Mouse (Mus musculus) macrophage (primary cell): Measurements from ENCODE around the gene Morc2a. TPM values are rescaled to one million over a fixed set of nuclear protein-coding genes. Genes with fewer than 3 reads are reported as not detected.

Experiments
- H3K27ac ChIP-seq: fragments of 350-480 bp; formaldehyde crosslinking; 2 replicates; pipeline ENCODE4 v1.9.0; 2021
- H3K36me3 ChIP-seq: fragments of 350-480 bp; formaldehyde crosslinking; 2 replicates; pipeline ENCODE4 v1.9.0; 2021; ENCODE audit errors: inconsistent target
- H3K4me3 ChIP-seq: fragments of 350-480 bp; formaldehyde crosslinking; 2 replicates; pipeline ENCODE4 v1.9.0; 2021; ENCODE audit errors: inconsistent target
- H3K79me2 ChIP-seq: fragments of 350-480 bp; formaldehyde crosslinking; 2 replicates; pipeline ENCODE4 v1.9.0; 2021; ENCODE audit errors: inconsistent target
- WGBS: methylation state at CpG from one replicate; pipeline ENCODE4 v1.1.7; 2026; ENCODE audit warnings: inconsistent platforms; ENCODE audit not compliant: missing documents; 5-methylcytosine and 5-hydroxymethylcytosine counted together
- polyA plus RNA-seq: library from polyadenylated mRNA; stranded (reverse); fragments of 250-400 nt; gene quantifications from 3 replicates; pipeline ENCODE4 v1.2.4, GENCODE M21; 2018; ENCODE audit warnings: inconsistent platforms

Gene Morc2a
- polyA plus RNA-seq, 1 experiment from 2014 or later, result 23.7 TPM

DNA sequence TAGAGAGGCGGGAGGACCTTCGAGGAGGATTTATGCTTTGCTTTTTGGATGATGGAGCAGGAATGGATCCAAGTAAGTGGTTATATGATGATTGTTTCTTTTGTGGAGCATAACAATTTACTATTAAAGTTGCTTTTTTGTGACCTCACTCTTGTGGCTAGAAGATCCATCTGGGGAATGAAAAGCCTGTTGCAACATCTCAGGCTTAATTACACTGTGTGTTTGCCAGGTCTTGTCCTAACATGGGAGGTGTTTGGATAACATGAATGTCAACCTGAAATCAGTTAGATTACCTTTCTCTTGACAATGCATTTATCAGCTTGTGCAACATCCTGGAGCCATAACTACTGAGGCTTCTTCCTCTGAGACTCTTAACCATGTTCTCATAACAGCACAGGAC lies 19.8 kb downstream of the Morc2a start:
- Histone ChIP-seq H3K36me3 (peaks cover 31% of the 10 kb centered on the region), H3K27ac (no peak overlapping the region), H3K79me2 (no peaks in the 10 kb centered on the region), H3K4me3 (no peak overlapping the region)
- 92% methylated on average over 2 of the region's 2 CpGs for WGBS

DNA sequence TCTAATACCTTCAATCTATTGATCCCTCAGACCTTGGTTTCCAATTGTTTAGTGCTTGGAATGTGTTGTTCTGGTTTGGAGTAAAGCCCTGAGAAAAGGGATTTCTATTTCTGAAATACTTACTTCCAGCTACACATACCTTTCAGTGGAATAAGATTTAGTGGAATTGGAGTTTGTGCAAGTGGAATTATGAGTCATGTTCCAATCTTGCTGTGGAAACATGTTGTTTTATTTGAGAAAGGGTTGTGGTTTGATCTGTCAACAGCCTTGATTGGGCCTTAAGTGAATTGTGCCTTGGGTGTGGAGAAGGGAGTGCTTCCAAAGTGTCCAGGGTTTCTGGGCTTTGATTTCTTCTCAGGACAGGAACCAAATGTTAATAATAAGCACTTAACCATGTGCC lies 20.9 kb downstream of the Morc2a start:
- no peak overlapping the region for H3K4me3 ChIP-seq
- H3K27ac ChIP-seq, result no peak overlapping the region
- no peaks in the 10 kb centered on the region for H3K79me2 ChIP-seq
- peaks cover 37% of the 10 kb centered on the region for H3K36me3 ChIP-seq

DNA sequence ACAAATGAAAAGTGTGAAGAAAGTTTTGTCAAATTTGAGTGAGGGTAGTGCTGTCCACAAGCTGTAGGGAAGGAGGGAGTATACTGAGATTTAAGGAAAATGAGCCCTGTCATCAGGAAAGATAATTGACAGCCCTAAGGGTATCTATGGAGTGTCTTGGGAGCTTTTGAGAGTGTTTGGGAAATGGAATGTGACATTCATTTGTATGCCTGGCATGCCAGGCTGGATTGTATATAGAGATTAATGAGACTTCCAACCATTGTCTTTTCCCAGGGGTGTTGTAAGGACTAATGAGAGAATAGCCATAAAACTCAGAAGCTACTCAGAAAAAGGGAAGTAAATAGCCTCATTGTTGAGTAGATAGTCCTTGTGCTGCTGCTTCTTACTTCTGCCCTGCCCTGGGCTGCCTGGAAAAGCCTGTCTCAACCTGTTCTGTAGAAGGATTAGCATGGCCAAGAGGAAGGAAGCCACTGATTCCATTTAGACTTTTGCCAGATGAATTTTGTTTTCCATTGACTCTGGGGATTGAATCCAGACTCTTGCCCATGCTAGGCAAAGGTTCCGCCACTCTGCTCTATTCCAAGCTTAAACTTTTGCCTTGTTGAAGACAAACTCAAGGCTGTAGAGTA lies 22.1 kb downstream of the Morc2a start:
- Histone ChIP-seq H3K79me2 (no peaks in the 10 kb centered on the region), H3K36me3 (peaks cover 49% of the 10 kb centered on the region), H3K4me3 (no peak overlapping the region), H3K27ac (no peak overlapping the region)
- 100% methylated on average over 1 of the region's 1 CpGs for WGBS

- Histone ChIP-seq H3K27ac (no peak overlapping the region), H3K36me3 (peaks cover 72% of the 10 kb centered on the region), H3K4me3 (no peak overlapping the region), H3K79me2 (no peaks in the 10 kb centered on the region)
- WGBS, result 96% methylated on average over 4 of the region's 4 CpGs
Measured at GRCm38 (mm10) chr11:3674545-3674944, 25.6 kb downstream of the Morc2a start.

DNA sequence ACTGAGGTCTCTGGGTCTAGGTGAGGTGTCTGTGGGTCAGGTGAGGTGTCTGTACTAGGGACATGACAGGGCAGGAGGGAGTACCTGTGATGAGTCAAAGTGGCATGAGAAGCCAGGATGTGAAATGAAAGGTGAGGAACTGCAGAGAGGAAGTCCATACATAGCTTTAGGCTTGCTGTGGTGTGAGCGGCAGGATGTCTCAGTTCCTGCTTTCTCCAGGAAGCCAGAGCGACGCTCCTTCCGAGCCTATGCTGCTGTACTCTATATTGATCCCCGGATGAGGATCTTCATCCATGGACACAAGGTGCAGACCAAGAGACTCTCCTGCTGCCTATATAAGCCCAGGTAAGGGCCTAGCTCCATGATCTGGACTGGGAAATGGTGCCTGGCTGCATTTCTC lies 27.4 kb downstream of the Morc2a start:
- 27% methylated on average over 5 of the region's 5 CpGs for WGBS
- peaks cover 87% of the 10 kb centered on the region for H3K36me3 ChIP-seq
- no peak overlapping the region for H3K4me3 ChIP-seq
- no peaks in the 10 kb centered on the region for H3K79me2 ChIP-seq
- H3K27ac ChIP-seq, result no peak overlapping the region

DNA sequence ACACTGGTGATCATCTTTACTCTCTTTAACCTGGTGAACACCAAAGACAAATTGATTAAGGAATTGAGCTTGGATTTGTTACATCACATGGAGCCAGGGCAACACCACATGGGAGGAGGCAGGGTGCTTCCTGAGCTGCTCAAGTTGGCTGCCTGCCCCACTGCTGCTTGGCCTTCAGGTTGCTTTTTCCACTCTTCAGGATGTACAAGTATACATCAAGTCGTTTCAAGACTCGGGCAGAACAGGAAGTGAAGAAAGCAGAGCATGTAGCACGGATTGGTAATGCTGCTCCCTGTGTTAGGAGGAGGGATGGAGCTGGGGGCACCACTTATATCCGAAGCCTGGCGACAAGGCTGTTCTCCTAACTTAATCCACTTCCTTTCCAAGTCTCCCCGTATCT lies 28.2 kb downstream of the Morc2a start:
- WGBS, result 61% methylated on average over 6 of the region's 6 CpGs
- no peak overlapping the region for H3K27ac ChIP-seq
- peaks cover 85% of the 10 kb centered on the region for H3K36me3 ChIP-seq

GRCm38 (mm10) chr11:3679771-3680170 lies 30.8 kb downstream of the Morc2a start:
- Histone ChIP-seq H3K27ac (no peak overlapping the region), H3K36me3 (peaks cover 81% of the 10 kb centered on the region), H3K79me2 (no peaks in the 10 kb centered on the region), H3K4me3 (no peak overlapping the region)
- WGBS, result 100% methylated on average over 3 of the region's 3 CpGs

More for the DNA sequence above, 28.2 kb downstream of the Morc2a start:
- Histone ChIP-seq H3K4me3 (no peak overlapping the region), H3K79me2 (no peaks in the 10 kb centered on the region)

DNA sequence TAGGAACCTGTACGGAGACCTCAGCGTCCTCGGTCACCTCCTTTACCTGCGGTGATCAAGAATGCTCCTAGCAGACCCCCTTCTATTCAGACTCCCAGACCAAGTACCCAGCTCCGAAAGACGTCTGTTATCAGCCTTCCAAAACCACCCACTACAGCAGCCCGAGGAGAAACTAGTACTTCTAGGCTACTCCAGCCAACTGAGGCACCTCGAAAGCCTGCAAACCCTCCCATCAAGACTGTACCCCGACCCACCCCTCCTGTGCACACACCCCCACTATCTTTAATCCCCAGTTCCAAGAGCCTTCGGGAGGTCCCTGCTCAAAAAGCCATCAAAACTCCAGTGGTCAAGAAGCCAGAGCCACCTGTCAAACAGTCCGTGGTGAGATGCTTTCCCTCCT lies 34.7 kb downstream of the Morc2a start:
- no peak overlapping the region for H3K4me3 ChIP-seq
- no peaks in the 10 kb centered on the region for H3K79me2 ChIP-seq
- 95% methylated on average over 11 of the region's 11 CpGs for WGBS
- H3K27ac ChIP-seq, result no peak overlapping the region
- peaks cover 69% of the 10 kb centered on the region for H3K36me3 ChIP-seq

GRCm38 (mm10) chr11:3684232-3684631 lies 35.2 kb downstream of the Morc2a start:
- peaks cover 69% of the 10 kb centered on the region for H3K36me3 ChIP-seq
- H3K27ac ChIP-seq, result no peak overlapping the region
- 100% methylated on average over 1 of the region's 1 CpGs for WGBS
- no peak overlapping the region for H3K4me3 ChIP-seq
- no peaks in the 10 kb centered on the region for H3K79me2 ChIP-seq

DNA sequence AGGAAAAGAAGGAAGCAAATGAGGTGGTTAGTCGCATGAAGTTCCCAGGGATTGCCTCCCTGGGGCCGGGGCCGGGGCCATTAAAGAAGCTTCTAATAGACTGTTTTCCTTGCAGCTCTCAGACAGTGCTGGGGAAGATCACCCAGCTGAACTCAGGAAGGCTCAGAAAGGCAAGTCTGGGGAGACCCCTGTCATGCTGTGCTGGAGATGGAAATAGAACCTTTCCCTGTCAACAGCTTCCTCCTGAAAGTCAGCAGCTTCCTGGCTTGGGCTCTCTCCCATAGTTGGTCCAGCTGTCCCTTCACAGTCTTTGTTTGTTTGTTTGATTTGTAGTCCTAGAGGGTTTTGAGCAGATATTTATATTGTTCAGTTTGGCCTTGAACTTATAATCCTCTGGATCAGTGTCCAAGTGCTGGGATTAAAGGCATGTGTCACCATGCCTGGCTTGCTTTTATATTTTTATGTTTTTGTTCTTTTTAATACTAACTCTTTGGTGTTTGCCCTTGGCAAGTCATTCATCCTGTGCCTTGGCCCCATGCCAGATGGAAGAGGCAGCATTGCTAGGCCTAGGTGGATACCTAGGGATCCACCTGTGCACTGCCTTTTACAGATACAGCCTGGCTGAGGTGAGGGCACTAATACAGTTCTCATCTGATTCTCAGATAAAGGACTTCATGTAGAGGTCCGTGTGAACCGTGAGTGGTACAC lies 35.9 kb downstream of the Morc2a start:
- 88% methylated on average over 5 of the region's 5 CpGs for WGBS
- H3K27ac ChIP-seq, result no peak overlapping the region
- peaks cover 69% of the 10 kb centered on the region for H3K36me3 ChIP-seq
- no peaks in the 10 kb centered on the region for H3K79me2 ChIP-seq
- no peak overlapping the region for H3K4me3 ChIP-seq

GRCm38 (mm10) chr11:3685431-3685830 lies 36.4 kb downstream of the Morc2a start:
- no peak overlapping the region for H3K27ac ChIP-seq
- no peak overlapping the region for H3K4me3 ChIP-seq
- WGBS, result 90% methylated on average over 8 of the region's 8 CpGs
- no peaks in the 10 kb centered on the region for H3K79me2 ChIP-seq
- H3K36me3 ChIP-seq, result peaks cover 68% of the 10 kb centered on the region

GRCm38 (mm10) chr11:3686318-3686717 lies 37.3 kb downstream of the Morc2a start:
- 100% methylated on average over 2 of the region's 2 CpGs for WGBS
- peak overlapping the region; percentile 39; the same call in 1 of the 2 replicates for H3K27ac ChIP-seq
- H3K79me2 ChIP-seq, result no peaks in the 10 kb centered on the region
- H3K4me3 ChIP-seq, result no peak overlapping the region
- peaks cover 65% of the 10 kb centered on the region for H3K36me3 ChIP-seq

GRCm38 (mm10) chr11:3686885-3687284 lies 37.9 kb downstream of the Morc2a start:
- 92% methylated on average over 2 of the region's 2 CpGs for WGBS
- no peak overlapping the region for H3K4me3 ChIP-seq
- peaks cover 61% of the 10 kb centered on the region for H3K36me3 ChIP-seq
- peak overlapping the region; percentile 39 for H3K27ac ChIP-seq
- H3K79me2 ChIP-seq, result no peaks in the 10 kb centered on the region

DNA sequence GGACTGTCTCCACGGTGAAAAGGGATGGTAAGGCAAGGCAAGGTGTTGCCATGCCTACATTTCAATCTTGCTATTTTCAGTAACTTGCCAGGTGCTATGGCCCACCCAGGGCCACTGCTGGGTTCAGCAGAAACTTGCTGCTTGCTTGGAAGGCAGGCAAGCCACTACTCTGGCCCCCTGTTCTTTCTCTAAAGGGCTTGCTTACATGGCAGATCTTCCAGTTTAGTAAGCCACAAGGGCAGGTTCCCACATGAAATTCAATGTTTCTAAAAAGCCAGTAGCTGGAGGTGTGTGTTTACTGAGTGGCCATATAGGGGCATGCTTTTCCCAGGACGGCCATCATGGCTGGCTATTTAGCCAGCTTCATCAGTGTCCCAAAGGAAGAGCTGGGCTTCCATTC lies 42.8 kb downstream of the Morc2a start:
- no peak overlapping the region for H3K4me3 ChIP-seq
- H3K27ac ChIP-seq, result no peak overlapping the region
- no peaks in the 10 kb centered on the region for H3K79me2 ChIP-seq
- WGBS, result 96% methylated on average over 2 of the region's 2 CpGs
- peaks cover 33% of the 10 kb centered on the region; the same call in 1 of the 2 replicates for H3K36me3 ChIP-seq

DNA sequence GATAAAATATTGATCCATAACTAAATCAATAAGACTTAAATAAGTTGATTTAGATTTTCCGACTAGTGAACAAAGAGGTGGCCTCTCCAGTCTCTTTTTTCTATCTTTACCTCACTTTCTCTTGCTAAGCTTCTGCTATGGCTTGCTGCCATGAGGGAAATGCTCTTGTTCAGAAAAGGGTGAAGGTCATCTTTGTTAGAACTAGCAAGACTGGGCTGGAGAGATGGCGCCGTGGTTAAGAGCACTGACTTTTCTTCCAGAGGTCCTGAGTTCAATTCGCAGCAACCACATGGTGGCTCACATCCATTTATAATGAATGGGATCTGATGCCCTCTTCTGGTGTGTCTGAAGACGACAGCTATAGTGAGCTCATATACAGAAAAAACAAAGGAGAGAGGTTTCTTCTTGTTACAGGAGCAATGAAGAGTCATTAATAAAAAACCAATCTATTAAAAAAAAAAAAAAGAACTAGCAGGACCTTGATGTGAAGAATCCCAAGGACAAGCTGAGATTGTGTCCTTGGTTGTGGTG lies 47.2 kb downstream of the Morc2a start:
- Histone ChIP-seq H3K27ac (no peak overlapping the region), H3K79me2 (no peaks in the 10 kb centered on the region), H3K4me3 (no peak overlapping the region), H3K36me3 (no peaks in the 10 kb centered on the region)
- 92% methylated on average over 5 of the region's 5 CpGs for WGBS
